Mouse (Mus musculus): ENCODE results near the gene Tsnax.

DNA sequence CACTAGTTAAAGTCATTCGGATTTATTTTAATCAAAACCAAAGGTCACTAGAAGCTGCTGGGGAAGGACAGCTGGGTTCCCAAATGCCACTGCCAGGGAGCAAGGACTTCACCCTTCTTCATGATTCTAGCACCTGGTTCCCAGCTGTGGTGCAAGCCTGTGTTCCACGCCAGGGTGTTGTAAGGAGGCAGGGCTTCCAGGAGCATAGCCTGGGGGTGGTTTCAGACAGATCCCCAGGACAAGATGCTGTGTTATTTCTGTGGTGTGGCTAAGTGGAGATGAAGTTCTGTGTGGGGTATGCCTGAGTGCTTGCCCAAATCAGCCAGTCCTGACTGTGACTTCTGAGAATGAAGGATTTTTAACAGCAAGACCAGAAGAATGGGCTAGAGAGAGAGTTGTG is 28.7 kb downstream of the Tsnax start:
- no peak for TF ChIP-seq CTCF (IDR thresholded peaks at IDR 0.05; ENCODE audit: control insufficient read depth, insufficient read depth, low read length)
- no peak for TF ChIP-seq POLR2A (IDR thresholded peaks at IDR 0.05; ENCODE audit: borderline replicate concordance, control insufficient read depth, low read depth, low read length)
